Mouse (Mus musculus) spleen, postnatal 4 days (tissue): ENCODE results near the gene Dnajc6.

Experiments used
- DNase-seq, 2 experiments: peaks; one replicate each; pipeline ENCODE4 v3.0.0; 2022; ENCODE audit warnings: low spot score in 2 of 2

The Dnajc6 gene

DNA sequence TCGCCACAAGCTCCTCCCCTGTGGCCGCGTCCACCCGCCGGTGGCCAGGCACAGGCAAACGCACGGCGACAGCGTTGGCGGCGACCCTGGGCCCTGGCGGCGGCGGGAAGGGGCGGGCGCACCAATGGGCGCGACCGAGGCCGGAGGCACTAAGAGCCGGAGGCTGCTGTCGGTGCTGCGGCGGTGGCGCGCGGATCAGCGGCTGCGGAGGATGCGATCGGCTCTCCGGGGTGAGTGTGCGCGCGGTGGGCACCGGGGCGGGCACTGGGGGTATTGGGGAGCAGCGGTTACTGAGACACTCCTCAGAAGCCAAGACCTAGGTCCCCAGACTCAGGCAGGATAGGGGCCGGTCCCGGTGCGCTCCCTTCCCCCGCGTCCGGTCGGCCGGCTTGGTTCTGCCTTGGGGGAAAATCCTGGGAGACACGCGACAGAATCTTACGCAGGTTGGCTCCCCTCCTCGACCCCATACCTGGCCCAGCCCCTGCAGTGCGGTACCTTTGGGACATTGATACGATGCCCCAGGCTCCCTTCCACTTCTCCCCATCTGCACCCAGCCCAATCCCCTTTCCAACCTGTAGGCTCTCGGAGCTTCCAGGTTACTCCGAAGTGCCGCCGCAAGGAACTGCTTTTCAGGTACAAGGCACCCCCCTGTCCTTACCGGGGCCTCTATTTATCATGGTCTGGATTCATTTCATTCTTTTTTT is at the start of gene Dnajc6:
Gene Dnajc6 (plus strand): TSS at position 115 of the 704 bp plus-strand sequence.
- DNase-seq, result peak in 1 of 2 experiments; percentile 61

DNA sequence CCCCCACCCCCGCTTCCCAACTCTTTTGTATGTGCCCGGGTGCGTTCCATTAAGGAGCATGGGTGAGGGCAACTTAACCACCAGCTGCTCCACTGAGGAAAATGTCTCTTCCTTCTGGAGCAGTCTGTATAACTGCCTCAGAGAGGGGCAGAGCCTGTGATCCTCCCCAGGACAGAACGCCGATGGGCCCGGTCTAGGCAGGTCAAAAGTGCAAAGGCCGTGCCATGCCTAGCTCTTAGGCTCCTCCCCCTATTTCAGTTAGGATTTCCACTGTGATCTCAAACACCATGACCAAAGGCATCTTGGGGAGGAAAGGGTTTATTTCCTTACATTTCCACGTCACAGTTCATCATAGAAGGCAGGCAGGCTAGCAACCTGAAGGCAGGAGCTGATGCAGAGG is 47.7 kb upstream of the Dnajc6 start:
- no peak for DNase-seq

DNA sequence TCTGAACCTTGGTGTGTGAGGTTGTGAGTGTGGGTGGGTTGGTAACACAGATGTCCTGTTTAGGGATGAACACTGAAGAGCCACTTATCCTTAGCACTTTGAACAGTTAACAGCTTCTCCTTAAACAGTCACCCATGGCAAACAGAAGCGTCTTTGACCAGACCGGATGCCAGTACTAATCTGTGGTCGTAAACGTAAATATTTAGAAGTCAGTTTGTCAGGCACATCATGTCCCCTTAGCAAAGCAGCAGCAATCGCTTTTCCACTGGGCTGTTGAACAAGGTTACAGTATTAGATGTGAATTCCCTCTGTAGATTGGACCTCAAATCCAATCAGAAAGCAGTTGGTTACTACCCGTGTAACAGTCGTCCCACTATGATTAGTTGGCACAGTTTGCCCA is 47.1 kb upstream of the Dnajc6 start:
- no peak for DNase-seq

DNA sequence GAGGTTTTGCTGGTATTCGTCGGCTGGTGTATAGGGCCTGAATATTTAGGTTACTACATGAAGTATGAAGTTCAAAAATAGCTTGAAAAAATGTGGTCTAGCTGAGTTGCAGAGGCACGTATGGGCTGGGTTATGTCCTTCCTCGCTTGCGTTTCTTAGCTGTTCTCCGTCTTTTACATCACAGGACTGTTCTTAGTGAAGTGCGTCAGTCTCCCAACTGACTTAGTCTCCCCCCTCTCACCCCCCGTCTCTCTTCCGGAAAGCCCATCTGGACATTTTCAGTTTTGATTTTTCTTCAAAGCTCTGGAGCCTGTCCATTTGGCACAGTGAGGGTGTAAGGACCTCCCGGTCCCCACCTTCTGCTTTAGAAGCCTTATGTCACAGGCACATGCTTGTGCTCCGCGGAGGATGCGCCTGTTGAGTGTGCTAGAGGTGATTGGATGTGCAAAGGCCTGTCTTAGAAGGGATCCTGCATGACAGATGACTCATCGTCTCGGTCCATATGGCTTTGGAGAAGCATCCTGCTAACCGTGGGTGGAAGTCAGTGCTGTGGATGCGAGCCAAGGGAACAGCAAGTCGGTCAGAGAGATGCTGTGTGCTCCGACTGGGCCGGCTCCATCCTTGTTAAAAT is 46.2 kb upstream of the Dnajc6 start:
- DNase-seq, result no peak

DNA sequence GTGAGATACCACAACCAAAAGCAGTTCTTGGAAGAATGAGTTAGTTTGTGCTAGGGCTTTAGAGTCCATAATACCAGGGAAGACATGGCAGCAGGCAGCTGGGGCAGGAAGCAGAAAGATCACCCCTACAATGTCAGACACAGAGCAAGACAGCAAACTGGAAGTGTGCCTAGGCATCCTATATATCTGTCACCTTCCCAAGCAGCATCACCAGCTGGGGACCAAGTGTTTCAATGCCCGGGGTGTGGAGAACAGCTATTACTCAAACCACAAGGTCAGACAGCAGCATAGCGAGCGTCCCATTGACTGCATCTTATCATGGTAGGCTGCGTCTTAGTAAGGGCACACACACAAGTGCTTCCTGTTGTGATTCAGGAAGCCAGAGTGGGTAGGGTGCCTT is 45.4 kb upstream of the Dnajc6 start:
- DNase-seq, result no peak

DNA sequence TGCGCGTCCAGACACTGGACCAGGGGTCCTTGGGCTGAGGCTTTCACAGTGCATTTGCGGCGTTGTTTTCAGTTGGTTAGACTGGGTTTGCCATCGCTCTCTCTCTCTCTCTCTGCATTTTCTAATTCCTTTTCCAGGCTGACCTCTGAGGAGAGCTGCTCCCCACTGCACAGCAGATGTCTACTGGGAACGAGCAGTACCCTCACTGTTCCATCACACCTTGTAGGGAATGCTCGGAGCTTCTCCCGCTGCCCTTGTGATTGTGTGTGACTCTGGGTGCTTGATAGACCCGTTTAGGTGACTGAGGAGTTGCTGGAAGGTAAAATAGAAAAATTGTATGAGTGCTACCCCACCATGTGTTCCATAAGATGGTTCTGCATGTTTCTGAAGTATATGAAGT is 43.6 kb upstream of the Dnajc6 start:
- DNase-seq, result no peak

DNA sequence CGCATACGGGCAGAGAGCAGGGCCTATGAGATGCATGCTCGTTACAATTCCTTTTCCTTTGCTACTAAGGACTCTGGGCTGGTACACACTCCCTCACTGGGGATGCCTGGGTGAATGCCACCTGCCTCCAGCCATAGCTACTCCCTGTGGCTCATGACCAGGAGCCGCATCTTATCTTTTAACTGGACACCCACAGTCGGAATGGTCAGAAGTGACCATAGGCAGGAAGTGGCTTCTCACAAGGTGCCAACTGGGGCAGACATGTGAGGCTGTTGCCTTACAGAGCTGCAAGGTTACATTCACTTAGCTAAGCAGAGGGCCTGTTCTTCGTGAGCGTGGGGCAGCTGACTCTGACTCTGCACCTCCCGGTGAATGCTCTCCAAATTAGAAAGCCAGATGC is 39.3 kb upstream of the Dnajc6 start:
- DNase-seq, result no peak

DNA sequence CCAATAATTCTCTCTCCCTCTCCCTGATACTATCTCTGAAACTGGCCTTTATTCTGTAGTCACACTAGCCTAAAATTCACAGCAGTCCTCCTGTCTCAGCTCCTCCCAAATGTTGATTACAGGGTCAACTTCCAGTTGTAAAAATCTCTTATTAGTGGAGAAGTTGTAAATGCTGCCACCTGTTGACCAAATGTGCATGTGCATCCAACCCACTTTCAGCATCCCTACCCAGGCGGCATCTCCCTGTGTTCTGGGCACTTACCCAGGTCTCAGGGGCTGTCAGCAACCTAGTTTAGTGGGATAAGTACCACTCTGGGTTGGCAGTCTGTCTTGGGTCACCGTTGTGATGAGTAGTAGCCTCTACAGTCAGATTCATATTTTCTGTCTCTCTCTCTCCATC is 38.1 kb upstream of the Dnajc6 start:
- no peak for DNase-seq

DNA sequence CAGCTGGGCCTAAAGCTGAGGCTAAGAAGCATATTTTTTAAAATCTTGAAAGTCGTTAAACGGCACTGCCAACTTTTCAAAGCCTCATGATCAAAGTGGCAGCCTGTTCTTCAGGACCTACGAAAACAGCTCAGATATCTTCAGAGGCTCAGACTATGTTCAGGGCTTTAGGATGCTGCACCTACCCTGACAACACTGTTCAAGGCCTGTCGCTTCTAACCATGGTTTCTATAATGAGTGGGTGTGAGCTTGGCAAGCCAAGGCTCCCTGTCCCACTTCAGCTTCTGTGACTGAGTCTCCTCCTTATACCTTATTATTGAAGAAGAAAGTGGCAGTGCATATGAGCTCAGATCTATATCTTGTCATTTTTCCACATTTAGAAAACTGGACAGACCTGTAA is 37.1 kb upstream of the Dnajc6 start:
- DNase-seq, result no peak

DNA sequence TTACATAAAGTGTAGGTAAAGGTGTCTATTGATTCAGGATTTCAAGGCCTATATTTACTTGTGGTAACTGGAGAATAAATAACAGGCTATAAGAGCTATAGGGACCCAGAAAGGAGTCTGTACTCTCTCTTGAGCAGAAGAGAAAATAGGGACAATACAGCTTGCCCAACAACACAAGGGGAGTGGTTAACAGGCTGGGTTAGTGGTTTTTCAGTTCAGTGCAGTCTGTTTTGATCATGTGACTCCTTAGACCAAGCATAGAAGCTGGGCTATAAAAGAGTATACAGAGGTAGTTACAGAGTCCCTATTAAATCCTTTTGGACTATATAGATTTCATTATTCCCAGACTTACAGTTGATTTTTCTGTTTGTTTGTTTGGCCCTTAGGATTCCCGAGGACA is 36.3 kb upstream of the Dnajc6 start:
- no peak for DNase-seq

DNA sequence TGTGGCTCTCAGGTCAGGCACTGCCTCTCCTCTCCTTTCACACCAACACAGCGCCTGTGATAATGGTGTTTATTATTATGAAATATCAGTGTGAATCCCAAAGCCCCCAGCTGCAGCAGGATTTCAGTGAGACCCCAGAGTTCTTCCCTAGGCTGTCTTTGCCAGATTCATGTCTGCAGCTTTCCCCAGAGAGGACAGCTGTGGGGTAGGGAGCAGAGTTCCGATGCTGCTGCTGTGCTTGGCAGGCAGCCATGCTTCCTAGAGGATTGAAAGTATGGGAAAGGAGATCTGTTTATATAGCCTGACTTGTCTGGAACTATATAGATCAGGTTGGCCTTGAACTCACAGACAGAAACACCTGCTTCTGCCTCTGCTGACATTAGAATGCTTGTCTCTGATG is 34.4 kb upstream of the Dnajc6 start:
- DNase-seq, result no peak

DNA sequence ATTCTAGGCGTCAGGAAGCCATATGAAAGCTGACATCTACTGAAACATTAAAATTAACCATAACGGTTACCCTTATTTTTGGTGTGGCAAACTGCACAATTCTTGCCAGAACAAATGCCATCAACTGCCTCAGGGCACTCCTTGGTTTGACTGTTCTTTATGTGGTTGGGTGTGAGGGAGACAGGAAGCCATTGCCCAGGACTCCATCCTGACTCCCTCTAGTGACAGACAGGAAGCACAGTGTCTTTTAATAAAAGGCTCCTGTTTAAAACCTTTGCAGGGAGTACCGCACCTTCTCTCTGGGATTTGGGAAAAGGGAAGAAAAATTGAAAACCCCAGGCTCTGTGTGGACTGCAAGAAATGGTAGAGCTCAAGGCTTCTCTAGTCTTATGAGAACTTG is 30.2 kb upstream of the Dnajc6 start:
- DNase-seq, result no peak

DNA sequence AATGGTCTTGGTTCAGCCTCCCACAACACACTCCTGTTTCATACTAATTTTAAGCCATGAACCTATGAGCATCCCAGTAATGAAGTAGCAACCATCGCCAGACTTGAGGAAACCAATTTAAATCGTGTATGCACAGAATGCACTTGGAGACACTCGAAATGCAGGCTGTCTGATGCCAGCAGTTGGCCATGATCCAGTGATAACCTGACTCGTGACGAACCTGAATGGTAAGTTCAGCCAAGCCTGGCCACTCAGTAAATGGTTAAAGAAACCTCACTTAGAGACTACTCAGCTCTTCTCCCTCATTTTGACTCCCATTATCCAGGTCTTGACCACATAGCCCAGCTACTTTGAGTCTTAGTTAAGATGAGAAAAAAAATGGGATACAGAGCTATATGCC is 27.2 kb upstream of the Dnajc6 start:
- no peak for DNase-seq

DNA sequence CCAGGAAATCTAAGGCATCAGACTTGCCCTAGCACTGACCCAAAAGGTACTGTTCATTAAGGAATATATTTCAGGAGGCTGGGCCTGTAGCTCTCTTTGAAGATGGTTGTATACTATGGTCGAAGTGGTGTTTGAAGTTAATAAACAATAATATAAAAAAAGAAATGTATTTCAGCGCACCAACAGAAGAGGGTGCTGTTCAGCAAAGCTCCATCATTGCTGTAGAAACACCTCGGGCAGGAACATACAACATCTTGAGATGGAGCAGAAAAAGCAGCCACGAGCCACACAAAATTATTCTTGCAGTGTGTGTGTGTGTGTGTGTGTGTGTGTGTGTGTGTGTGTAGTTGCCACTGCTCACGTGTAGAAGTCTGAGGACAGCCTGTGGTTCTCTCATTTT is 25.9 kb upstream of the Dnajc6 start:
- no peak for DNase-seq

DNA sequence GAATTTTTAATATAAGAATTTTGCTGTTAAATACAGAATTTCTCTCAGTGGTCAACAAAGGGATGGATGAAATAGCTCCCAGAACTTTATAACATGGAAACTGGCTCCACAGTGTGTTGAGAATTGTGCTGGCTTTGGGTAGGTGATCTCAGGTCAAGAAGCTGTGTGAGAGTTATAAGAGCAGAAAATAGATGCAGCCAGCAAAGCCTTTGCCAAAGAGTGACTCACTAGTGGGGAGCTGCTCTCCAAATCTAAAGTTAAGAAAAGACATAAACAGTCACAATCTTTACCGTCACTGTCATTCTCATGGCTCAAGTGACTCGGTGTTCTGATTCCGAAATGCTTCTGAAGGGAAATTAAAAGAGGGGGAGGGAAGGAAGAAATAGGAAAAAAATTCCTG is 23.7 kb upstream of the Dnajc6 start:
- DNase-seq, result no peak

DNA sequence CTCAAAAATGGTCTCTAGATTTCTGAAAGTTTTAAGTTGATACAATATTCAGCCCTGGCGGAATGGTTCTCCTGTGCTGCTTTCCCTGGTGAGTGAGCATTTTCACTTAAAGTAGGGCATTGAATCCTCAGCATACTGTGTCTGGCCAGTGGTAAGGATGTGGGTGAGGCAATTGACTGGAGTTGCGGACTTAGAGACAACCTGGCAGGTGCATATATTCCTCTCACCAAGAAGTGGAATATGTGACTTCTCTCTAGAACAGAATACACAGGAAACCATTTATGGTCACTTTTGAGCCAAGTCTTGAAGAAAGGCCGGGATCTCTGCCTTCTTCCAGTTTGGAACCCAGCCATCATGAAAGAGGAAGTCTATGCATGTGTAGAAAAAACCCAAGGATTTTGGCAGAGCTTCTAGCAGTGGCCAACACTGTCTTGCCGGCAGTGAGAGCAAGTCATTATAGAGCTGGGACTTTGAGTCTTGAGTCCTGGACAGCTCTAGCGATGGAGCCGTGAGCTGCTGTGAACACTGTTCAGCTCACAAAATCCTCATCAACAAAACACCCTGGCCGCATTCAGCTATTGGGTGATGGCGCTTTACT is 6.0 kb upstream of the Dnajc6 start:
- no peak for DNase-seq

DNA sequence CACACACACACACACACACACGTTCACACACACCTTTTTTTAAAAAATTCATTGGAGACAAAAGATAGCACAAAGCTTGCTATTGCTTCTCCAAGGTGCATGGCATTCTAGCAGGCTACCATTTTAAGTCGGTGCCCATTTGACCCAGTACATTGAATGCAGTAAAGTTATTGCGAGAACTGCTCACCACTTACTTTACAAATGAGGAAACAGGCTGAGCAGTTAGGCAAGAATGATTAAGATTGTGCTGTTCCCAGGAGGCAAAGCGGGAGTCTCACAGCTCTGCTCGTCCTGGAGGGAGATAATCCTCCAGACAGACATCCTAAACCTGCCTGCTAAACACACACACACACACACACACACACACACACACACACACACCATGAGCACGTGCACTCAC is 4.7 kb upstream of the Dnajc6 start:
- DNase-seq, result no peak

DNA sequence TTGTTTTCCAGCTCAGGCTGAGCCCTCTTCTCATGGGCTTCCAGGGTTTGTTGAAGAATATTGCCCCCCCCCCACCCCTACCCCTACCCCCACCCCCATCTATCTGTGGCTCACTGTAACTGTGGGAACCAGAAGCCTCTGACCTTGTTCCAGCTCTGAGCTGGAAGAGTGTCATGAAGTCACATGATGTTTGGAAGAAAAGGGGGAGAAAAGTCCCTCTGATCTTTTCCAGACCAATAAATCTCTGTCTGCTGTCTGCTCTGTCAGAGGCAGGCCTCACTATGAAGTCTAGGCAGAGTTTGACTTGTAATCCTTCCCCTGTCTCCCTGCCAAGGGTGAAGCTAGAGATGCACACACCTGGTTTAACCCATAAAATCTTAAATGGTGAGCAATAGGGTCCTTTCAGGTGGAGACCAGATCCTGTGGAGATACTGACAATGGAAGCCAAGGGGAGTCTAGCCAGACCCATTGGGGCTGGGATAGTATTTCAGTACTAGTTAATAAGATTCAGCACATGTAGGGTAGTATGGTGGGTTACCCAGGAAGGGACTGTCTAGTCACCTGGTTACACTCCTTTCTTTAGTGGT is 2.7 kb upstream of the Dnajc6 start:
- no peak for DNase-seq

DNA sequence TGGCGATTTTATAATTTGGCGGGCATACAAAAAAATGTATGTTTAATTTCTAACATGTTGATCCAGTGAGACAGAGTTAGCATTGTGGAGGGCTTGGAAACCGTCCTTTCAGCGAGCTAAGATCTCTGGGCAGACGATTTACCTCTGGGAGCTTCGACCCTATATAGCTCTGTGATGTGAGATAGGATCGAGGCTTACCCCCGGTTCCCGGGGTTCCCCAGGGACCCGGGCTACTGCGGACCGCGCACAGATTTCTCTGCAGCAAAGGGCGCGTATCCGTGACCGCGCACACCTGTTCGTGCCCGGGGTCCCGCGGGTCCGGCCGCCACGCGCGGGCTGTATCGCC is 287 bp upstream of the Dnajc6 start:
- DNase-seq, result no peak

DNA sequence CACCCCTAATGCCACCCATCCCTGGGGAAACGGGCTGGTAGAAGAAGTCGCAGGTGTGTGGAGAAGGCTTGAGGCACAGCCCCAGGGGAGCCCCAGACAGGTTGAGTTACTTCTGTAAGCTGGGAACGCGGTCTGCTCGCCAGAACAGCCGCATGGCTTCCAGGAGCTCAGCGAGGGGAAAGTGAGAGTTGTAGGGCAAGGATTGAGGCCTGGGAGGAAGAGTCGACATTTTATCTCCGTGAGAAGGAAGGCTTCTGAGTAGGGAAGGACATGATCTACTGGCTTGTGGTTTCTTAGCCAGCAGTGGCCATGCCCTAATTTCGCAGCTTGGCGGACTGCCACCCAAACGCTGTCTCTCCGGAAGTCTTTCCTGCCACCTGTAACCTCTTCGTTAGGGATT is 888 bp downstream of the Dnajc6 start:
- peak in 1 of 2 experiments; percentile 46 for DNase-seq

DNA sequence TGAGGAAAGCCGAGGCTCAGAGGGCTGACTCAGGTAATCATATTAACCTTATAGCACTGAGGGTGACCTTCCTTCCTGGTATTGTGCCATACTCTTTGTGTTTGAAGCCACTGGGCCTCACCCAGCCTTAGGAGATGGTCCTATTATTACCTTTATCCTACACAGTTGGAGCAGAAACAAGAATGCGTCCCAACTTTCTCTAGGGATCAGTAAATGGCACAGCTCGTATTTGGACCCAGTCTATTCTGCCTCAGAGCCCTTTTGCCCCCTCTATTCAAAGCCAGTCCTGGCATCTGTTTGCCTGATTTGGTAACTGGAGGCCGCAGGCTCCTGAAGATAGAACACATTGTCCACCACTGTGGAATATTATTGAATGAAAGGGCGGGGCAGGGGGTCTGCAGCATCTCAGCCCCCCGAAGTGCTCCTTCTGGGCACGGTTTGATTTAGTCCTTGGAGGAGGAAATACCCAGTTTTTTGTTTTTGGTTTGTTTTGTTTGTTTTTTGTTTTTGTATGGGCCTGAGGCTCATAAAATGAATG is 8.1 kb downstream of the Dnajc6 start:
- DNase-seq, result no peak

DNA sequence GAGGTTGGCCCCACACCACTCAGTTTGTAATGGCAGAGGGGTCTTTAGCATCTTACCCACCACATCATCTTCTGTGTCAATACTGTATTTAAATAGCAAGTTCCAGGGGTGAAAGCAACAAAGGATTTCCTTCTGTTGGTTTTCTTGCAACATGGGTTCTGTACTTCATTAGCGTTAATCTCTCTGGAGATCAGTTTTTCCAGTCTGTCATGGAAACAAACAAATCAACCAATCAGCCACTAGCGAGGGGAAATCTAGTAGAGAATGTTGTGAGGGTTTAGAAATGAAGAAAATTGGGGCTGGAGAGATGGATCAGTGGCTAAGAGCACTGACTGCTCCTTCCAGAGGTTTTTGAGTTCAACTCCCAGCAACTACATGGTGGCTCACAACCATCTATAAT is 9.5 kb downstream of the Dnajc6 start:
- no peak for DNase-seq

DNA sequence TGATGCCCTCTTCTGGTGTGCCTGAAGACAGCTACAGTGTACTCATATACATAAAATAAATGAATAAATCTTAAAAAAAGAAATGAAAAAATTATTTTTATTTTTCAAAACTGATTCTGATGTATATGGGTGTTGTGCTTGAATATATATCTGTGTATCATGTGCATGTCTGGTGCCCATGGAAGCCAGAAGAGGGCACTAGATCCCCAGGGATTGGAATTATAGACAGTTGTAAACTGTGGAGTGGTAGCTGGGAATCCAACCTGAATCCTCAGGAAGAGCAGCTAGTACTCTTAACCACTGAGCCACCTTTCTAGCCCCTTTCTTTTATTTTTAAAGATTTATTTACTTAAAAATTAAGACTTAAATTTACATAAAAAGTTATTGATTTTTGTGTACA is 9.9 kb downstream of the Dnajc6 start:
- DNase-seq, result no peak
